Mouse (Mus musculus) neural tube, embryonic 14.5 days (tissue): ENCODE measurements around the gene Lzts2. TPM values are rescaled to one million over a fixed set of nuclear protein-coding genes. Genes with fewer than 3 reads are reported as not detected.

Experiments
- ATAC-seq: fragments of 200-750 bp; cut with Nextera tagmentation; 2 replicates; pipeline ENCODE4 v1.8.0; 2017; ENCODE audit warnings: low read depth, mild to moderate bottlenecking, moderate TSS enrichment, moderate library complexity
- H3K27ac ChIP-seq: fragments of 300-500 bp; sonication (generic); 2 replicates; pipeline ENCODE4 v1.5.1; 2014; ENCODE audit warnings: low read depth, mild to moderate bottlenecking, control low read depth, low read length, moderate library complexity, mixed read lengths
- H3K27me3 ChIP-seq: fragments of 300-500 bp; sonication (generic); 2 replicates; pipeline ENCODE4 v1.6.1; 2014; ENCODE audit warnings: low read length; ENCODE audit not compliant: control insufficient read depth, insufficient read depth
- H3K36me3 ChIP-seq: fragments of 300-500 bp; sonication (generic); 2 replicates; pipeline ENCODE4 v1.6.1; 2014; ENCODE audit warnings: low read length, mixed read lengths; ENCODE audit not compliant: control insufficient read depth, insufficient read depth
- H3K4me1 ChIP-seq: fragments of 300-500 bp; sonication (generic); 2 replicates; pipeline ENCODE4 v1.6.1; 2014; ENCODE audit warnings: low read length; ENCODE audit not compliant: control insufficient read depth, insufficient read depth
- H3K4me2 ChIP-seq: fragments of 300-500 bp; sonication (generic); 2 replicates; pipeline ENCODE4 v1.6.1; 2014; ENCODE audit warnings: mild to moderate bottlenecking, low read depth, low read length, control low read depth
- H3K4me3 ChIP-seq: fragments of 300-500 bp; sonication (generic); 2 replicates; pipeline ENCODE4 v1.5.1; 2014; ENCODE audit warnings: low read depth, low read length, control low read depth, mixed read lengths
- H3K9ac ChIP-seq: fragments of 300-500 bp; sonication (generic); replicated peaks from 2 replicates; pipeline ENCODE4 v1.6.1; 2014; ENCODE audit warnings: low read depth, mild to moderate bottlenecking, control low read depth, low read length, mixed read lengths
- H3K9me3 ChIP-seq: fragments of 300-500 bp; sonication (generic); 2 replicates; pipeline ENCODE4 v1.6.1; 2016; ENCODE audit warnings: low read length; ENCODE audit not compliant: control insufficient read depth
- WGBS: fragments of 180-500 bp; shearing (Covaris S2); extraction: QIAGEN DNeasy Blood & Tissue Kit; methylation state at CpG from one replicate; pipeline ENCODE4 v1.1.7; 2014; 5-methylcytosine and 5-hydroxymethylcytosine counted together
- polyA plus RNA-seq: library from polyadenylated mRNA; unstranded; fragments of >200 nt; fragmentation: Nextera tagmentation; extraction: Ambion mirVana; gene quantifications from 2 replicates; pipeline ENCODE4 v1.2.1, GENCODE M21; 2014

The Lzts2 gene
- polyA plus RNA-seq, 1 experiment from 2014 or later = 16.1 TPM

DNA sequence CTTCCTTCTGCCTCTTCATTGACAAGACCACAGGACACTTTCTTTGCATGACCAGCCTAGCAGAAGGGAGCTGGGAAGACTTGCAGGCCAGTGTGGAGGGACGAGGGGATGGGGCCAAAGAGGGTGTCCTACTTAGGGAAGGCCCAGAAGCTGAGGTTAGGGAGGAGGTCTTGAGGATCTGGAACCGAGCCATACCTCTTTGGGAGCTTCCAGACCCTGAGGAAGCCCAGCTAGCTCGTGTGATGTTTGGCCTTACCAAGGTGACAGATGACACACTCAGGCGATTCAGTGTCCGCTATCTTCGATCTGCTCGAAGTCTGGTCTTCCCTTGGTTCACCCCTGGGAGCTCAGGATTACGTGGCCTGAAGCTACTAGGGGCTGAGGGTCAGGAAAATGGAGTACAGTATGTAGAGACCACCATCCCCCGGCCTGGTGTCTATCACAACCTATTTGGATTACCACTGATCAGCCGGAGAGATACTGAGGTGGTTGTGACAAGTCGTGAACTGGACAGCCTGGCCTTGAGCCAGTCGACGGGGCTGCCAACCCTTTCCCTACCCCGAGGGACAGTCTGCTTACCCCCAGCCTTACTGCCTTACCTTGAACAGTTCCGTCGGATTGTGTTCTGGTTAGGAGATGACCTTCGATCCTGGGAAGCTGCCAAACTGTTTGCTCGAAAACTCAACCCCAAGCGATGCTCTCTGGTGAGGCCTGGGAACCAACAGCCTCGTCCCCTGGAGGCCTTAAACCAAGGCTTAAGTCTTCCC lies 6.6 kb upstream of the Lzts2 start:
- H3K27me3 ChIP-seq = no peaks in the 10 kb centered on the region
- peak overlapping the region; percentile 69; the same call in 1 of the 2 replicates for H3K4me3 ChIP-seq
- H3K27ac ChIP-seq = no peak overlapping the region

GRCm38 (mm10) chr19:45010646-45011045 lies 3.6 kb upstream of the Lzts2 start:
- Histone ChIP-seq H3K4me3 (no peak overlapping the region), H3K36me3 (peaks cover 20% of the 10 kb centered on the region; the same call in 1 of the 2 replicates), H3K9ac (no peak overlapping the region), H3K4me2 (no peak overlapping the region), H3K27me3 (no peaks in the 10 kb centered on the region), H3K9me3 (no peaks in the 10 kb centered on the region), H3K4me1 (peaks cover 19% of the 10 kb centered on the region), H3K27ac (no peak overlapping the region)
- WGBS = 90% methylated on average over 4 of the region's 4 CpGs
- ATAC-seq = no peak

More for the DNA sequence above, 6.6 kb upstream of the Lzts2 start:
- Histone ChIP-seq H3K9me3 (no peaks in the 10 kb centered on the region), H3K9ac (no peak overlapping the region), H3K4me2 (peak overlapping the region; percentile 92), H3K4me1 (peaks cover 19% of the 10 kb centered on the region), H3K36me3 (peaks cover 20% of the 10 kb centered on the region; the same call in 1 of the 2 replicates)
- WGBS = 94% methylated on average over 20 of the region's 20 CpGs
- no peak for ATAC-seq

GRCm38 (mm10) chr19:45012219-45012618 lies 2.0 kb upstream of the Lzts2 start:
- WGBS = 85% methylated on average over 8 of the region's 8 CpGs
- peaks cover 20% of the 10 kb centered on the region; the same call in 1 of the 2 replicates for H3K36me3 ChIP-seq
- H3K27ac ChIP-seq = peak overlapping the region; percentile 49; the same call in 1 of the 2 replicates
- no peak overlapping the region for H3K4me2 ChIP-seq
- ATAC-seq = no peak
- H3K27me3 ChIP-seq = no peaks in the 10 kb centered on the region
- no peak overlapping the region for H3K4me3 ChIP-seq
- H3K4me1 ChIP-seq = peaks cover 27% of the 10 kb centered on the region
- H3K9ac ChIP-seq = no peak overlapping the region
- H3K9me3 ChIP-seq = no peaks in the 10 kb centered on the region

DNA sequence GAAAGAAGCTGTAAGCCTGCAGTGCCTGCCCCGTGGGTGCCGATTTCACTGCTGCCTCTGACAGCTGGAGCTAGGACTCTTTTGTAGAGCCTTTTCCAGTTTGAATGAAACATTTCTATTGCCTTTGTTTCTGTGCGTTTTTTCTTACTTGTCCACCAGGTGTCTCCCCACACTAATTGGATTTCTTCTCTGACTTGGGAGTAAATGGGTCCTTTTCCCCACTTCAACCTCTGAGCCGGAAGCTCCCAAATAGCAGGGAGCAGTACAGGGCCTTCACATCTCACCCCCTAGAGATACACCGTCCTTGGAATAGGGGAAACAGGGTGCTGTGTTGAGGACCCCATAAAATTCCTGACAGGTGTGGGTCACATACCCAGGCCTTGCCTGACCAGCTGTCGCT lies 1.6 kb upstream of the Lzts2 start:
- no peak overlapping the region for H3K9ac ChIP-seq
- peaks cover 20% of the 10 kb centered on the region; the same call in 1 of the 2 replicates for H3K36me3 ChIP-seq
- H3K4me3 ChIP-seq = no peak overlapping the region
- peak overlapping the region; percentile 49; the same call in 1 of the 2 replicates for H3K27ac ChIP-seq
- peaks cover 24% of the 10 kb centered on the region for H3K4me1 ChIP-seq
- H3K27me3 ChIP-seq = no peaks in the 10 kb centered on the region
- ATAC-seq = no peak
- no peak overlapping the region for H3K4me2 ChIP-seq
- WGBS = 32% methylated on average over 6 of the region's 6 CpGs
- no peaks in the 10 kb centered on the region for H3K9me3 ChIP-seq

GRCm38 (mm10) chr19:45013581-45014225 lies 511 bp upstream of the Lzts2 start:
- no peaks in the 10 kb centered on the region for H3K9me3 ChIP-seq
- no peak overlapping the region for H3K27ac ChIP-seq

GRCm38 (mm10) chr19:45014981-45015402 lies 778 bp downstream of the Lzts2 start:
- peaks cover 28% of the 10 kb centered on the region for H3K4me1 ChIP-seq

More at GRCm38 (mm10) chr19:45013581-45014225, 511 bp upstream of the Lzts2 start:
- no peak for ATAC-seq
- Histone ChIP-seq H3K27me3 (no peaks in the 10 kb centered on the region), H3K4me2 (no peak overlapping the region), H3K9ac (no peak overlapping the region), H3K4me3 (no peak overlapping the region), H3K4me1 (peaks cover 25% of the 10 kb centered on the region), H3K36me3 (peaks cover 20% of the 10 kb centered on the region; the same call in 1 of the 2 replicates)
- WGBS = 60% methylated on average over 6 of the region's 6 CpGs

GRCm38 (mm10) chr19:45015518-45016281 lies 1.5 kb downstream of the Lzts2 start:
- no peaks in the 10 kb centered on the region for H3K27me3 ChIP-seq
- ATAC-seq = peak; percentile 26; the same call in 1 of the 2 replicates
- under 1% methylated on average over 30 of the region's 34 CpGs for WGBS
- H3K4me1 ChIP-seq = peaks cover 33% of the 10 kb centered on the region
- peaks cover 11% of the 10 kb centered on the region; the same call in 1 of the 2 replicates for H3K36me3 ChIP-seq
- H3K9me3 ChIP-seq = no peaks in the 10 kb centered on the region
- H3K9ac ChIP-seq = peak overlapping the region; percentile 35; the same call in 1 of the 2 replicates
- peak overlapping the region; percentile 94 for H3K27ac ChIP-seq
- H3K4me3 ChIP-seq = peak overlapping the region; percentile 31
- H3K4me2 ChIP-seq = peak overlapping the region; percentile 91

More at GRCm38 (mm10) chr19:45014981-45015402, 778 bp downstream of the Lzts2 start:
- peak overlapping the region; percentile 16; the same call in 1 of the 2 replicates for H3K27ac ChIP-seq
- under 1% methylated on average over 24 of the region's 25 CpGs for WGBS
- no peaks in the 10 kb centered on the region for H3K9me3 ChIP-seq
- H3K4me3 ChIP-seq = peak overlapping the region; percentile 31
- H3K27me3 ChIP-seq = no peaks in the 10 kb centered on the region
- H3K9ac ChIP-seq = peak overlapping the region; percentile 35; the same call in 1 of the 2 replicates
- H3K36me3 ChIP-seq = peaks cover 18% of the 10 kb centered on the region; the same call in 1 of the 2 replicates
- ATAC-seq = no peak
- H3K4me2 ChIP-seq = peak overlapping the region; percentile 91

- H3K9ac ChIP-seq = peak overlapping the region; percentile 72
- H3K4me1 ChIP-seq = peaks cover 38% of the 10 kb centered on the region
- peak overlapping the region; percentile 94 for H3K27ac ChIP-seq
- H3K4me2 ChIP-seq = peak overlapping the region; percentile 91
- no peaks in the 10 kb centered on the region for H3K27me3 ChIP-seq
- under 1% methylated on average over 16 of the region's 18 CpGs for WGBS
- peak overlapping the region; percentile 62 for H3K4me3 ChIP-seq
- 0 out of 2 replicates have a peak, but pooled peaks cover 3% of the 10 kb centered on the region for H3K36me3 ChIP-seq
- peak; percentile 25 for ATAC-seq
- H3K9me3 ChIP-seq = no peaks in the 10 kb centered on the region
These were observed 2.4 kb downstream of the Lzts2 start for GRCm38 (mm10) chr19:45016341-45017215.
